Mouse (Mus musculus) brain, embryonic 14.5 days (tissue): ENCODE data around the gene Wdr62.
A peak's percentile ranks its signal among the peaks of the same experiment; 100 is the strongest.

ENCODE experiments used
- CTCF ChIP-seq: fragments of 200-500 bp; IDR thresholded peaks from 2 replicates; pipeline ENCODE4 v1.5.1; 2012; ENCODE audit warnings: inconsistent platforms, mild to moderate bottlenecking, moderate library complexity, borderline replicate concordance; ENCODE audit not compliant: insufficient read depth, insufficient read length; ENCODE audit errors: extremely low read depth
- POLR2A ChIP-seq: fragments of 200-500 bp; IDR thresholded peaks from 2 replicates; pipeline ENCODE4 v1.6.1; 2012; ENCODE audit warnings: mild to moderate bottlenecking, inconsistent platforms, borderline replicate concordance; ENCODE audit not compliant: poor library complexity, insufficient read depth, insufficient read length, severe bottlenecking; ENCODE audit errors: extremely low read depth

GRCm38 (mm10) chr7:30291215-30292131 lies 11.3 kb upstream of the Wdr62 start, which contains the start of gene Clip3:
- TF ChIP-seq POLR2A (peak; percentile 49; the same call in 1 of the 2 replicates), CTCF (0 out of 2 replicates have a peak, but pooled peaks have one; percentile 1)
